Mouse (Mus musculus) lung, postnatal 0 days (tissue): Measurements from ENCODE around the gene Epx.

ENCODE experiments used
- CTCF ChIP-seq: IDR thresholded peaks from 2 replicates; pipeline ENCODE4 v1.5.1; 2016; ENCODE audit warnings: antibody characterized with exemption, mild to moderate bottlenecking
- EP300 ChIP-seq: IDR thresholded peaks from 2 replicates; pipeline ENCODE4 v1.6.1; 2016; ENCODE audit warnings: antibody characterized with exemption, mild to moderate bottlenecking, control low read depth

- TF ChIP-seq EP300 = no peak
- TF ChIP-seq CTCF = no peak
These were observed 47.0 kb downstream of the Epx start, which contains the start of gene Lpo for GRCm38 (mm10) chr11:87828239-87828900.
